Mouse (Mus musculus): Measurements from ENCODE around the gene Bend7. TPM values are rescaled to one million over a fixed set of nuclear protein-coding genes. Genes with fewer than 3 reads are reported as not detected.

Bend7 gene
- total RNA-seq, 1 experiment = 1.2 TPM

- Histone ChIP-seq H3K4me3 (ENCODE audit: insufficient read depth in 1 of 2, low read depth in 1 of 2, low read length in 2 of 2, poor library complexity in 1 of 2, severe bottlenecking in 1 of 2) (no peak overlapping the region), H3K36me3 (ENCODE audit: control insufficient read depth, insufficient read depth, low read length, poor library complexity, severe bottlenecking) (no peaks in the 10 kb centered on the region), H3K9me3 (ENCODE audit: control insufficient read depth, insufficient read depth, low read depth, low read length) (no peaks in the 10 kb centered on the region; the same call in 1 of the 2 replicates), H3K9ac (ENCODE audit: insufficient read depth, low read depth, low read length, poor library complexity, severe bottlenecking) (no peak overlapping the region), H3K27ac (ENCODE audit: insufficient read depth, low read depth, low read length, poor library complexity, severe bottlenecking) (no peak overlapping the region), H3K4me1 (ENCODE audit: control insufficient read depth in 2 of 2, insufficient read depth in 2 of 2, low read length in 2 of 2, poor library complexity in 1 of 2) (peaks cover 0 to 2% of the 10 kb centered on the region in 2 experiments; a peak in 1 of 4 replicates)
- no peak for DNase-seq (ENCODE audit: low read depth, low spot score)
- in situ Hi-C loops (cut with MboI; ENCODE audit: low sequenced_read_pairs in 2 of 2, unreplicated experiment in 2 of 2) = no loop called here
- no peak for TF ChIP-seq MAFK (IDR thresholded peaks at IDR 0.05; ENCODE audit: insufficient read depth, low read depth, low read length)
- no peak for TF ChIP-seq ZC3H11A (IDR thresholded peaks at IDR 0.05; ENCODE audit: borderline replicate concordance, low read depth, low read length)
- TF ChIP-seq HCFC1 (IDR thresholded peaks at IDR 0.05; ENCODE audit: borderline replicate concordance, insufficient read depth, low read length) = no peak
- no peak for TF ChIP-seq CHD2 (IDR thresholded peaks at IDR 0.05; ENCODE audit: low read depth, low read length)
- no peak for TF ChIP-seq ZNF384 (IDR thresholded peaks at IDR 0.05; ENCODE audit: low read depth, low read length)
These were observed 74.0 kb downstream of the Bend7 start for GRCm38 (mm10) chr2:4791646-4792045.

- TF ChIP-seq ZNF384 (IDR thresholded peaks at IDR 0.05; ENCODE audit: low read depth, low read length) (no peak), MAFK (IDR thresholded peaks at IDR 0.05; ENCODE audit: insufficient read depth, low read depth, low read length) (no peak), ZC3H11A (IDR thresholded peaks at IDR 0.05; ENCODE audit: borderline replicate concordance, low read depth, low read length) (no peak)
- in situ Hi-C loops (cut with MboI; ENCODE audit: low sequenced_read_pairs in 2 of 2, unreplicated experiment in 2 of 2) = no loop called here
- Histone ChIP-seq H3K9ac (ENCODE audit: insufficient read depth, low read depth, low read length, poor library complexity, severe bottlenecking) (no peak overlapping the region), H3K4me3 (ENCODE audit: insufficient read depth in 1 of 2, low read depth in 1 of 2, low read length in 2 of 2, poor library complexity in 1 of 2, severe bottlenecking in 1 of 2) (no peak overlapping the region), H3K36me3 (ENCODE audit: control insufficient read depth, insufficient read depth, low read length, poor library complexity, severe bottlenecking) (no peaks in the 10 kb centered on the region), H3K27ac (ENCODE audit: insufficient read depth, low read depth, low read length, poor library complexity, severe bottlenecking) (no peak overlapping the region), H3K4me1 (ENCODE audit: control insufficient read depth in 2 of 2, insufficient read depth in 2 of 2, low read length in 2 of 2, poor library complexity in 1 of 2) (peaks cover 0 to 2% of the 10 kb centered on the region in 2 experiments; a peak in 1 of 4 replicates), H3K9me3 (ENCODE audit: control insufficient read depth, insufficient read depth, low read depth, low read length) (no peaks in the 10 kb centered on the region; the same call in 1 of the 2 replicates)
- no peak for DNase-seq (ENCODE audit: low read depth, low spot score)
These were observed 74.9 kb downstream of the Bend7 start for GRCm38 (mm10) chr2:4792554-4792953.

DNA sequence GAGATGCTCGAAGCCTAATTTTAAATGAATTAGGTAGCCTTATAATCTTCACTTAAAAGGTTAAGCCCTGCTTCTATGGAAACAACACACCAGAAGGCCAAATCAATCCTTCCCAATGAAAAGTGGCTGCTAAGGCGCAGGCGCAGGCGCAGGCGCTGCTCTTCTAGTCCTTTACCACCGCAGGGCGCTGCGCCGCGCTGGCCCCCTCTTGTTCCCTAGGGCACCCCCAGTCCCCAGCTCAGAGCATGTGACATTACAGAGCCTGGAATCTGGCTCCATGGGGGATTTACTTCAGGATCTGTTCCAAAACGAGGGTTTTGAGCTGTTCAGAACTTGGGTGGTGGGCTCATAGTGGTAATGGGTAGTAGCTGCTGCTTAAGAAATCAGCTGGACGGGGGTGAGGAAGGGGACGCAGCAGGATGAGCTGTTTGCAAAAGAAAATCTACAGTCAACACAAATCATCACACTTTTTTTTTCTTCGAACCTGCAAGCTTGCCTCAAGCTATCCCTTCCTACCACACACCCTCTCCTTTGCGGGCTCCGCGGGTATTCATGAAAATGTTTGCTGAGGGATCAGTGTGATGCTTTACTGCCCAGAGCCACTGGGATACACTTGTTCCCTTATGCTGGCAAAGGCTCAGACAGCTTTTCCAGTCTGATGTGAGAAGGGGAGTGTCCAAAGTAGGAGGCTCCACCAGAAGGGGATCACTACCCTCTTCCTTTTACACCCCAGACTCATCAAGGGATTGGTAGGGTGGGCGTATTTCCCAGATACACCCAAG lies 85.0 kb downstream of the Bend7 start:
- in situ Hi-C loops (cut with MboI; ENCODE audit: low sequenced_read_pairs in 2 of 2, unreplicated experiment in 2 of 2) = no loop called here
- H3K9ac ChIP-seq (ENCODE audit: insufficient read depth, low read depth, low read length, poor library complexity, severe bottlenecking) = no peak overlapping the region
- DNase-seq (ENCODE audit: low read depth, low spot score) = no peak
- H3K9me3 ChIP-seq (ENCODE audit: control insufficient read depth, insufficient read depth, low read depth, low read length) = no peaks in the 10 kb centered on the region
- TF ChIP-seq ZC3H11A (IDR thresholded peaks at IDR 0.05; ENCODE audit: borderline replicate concordance, low read depth, low read length) (no peak), MAFK (IDR thresholded peaks at IDR 0.05; ENCODE audit: insufficient read depth, low read depth, low read length) (no peak), ZNF384 (IDR thresholded peaks at IDR 0.05; ENCODE audit: low read depth, low read length) (no peak), HCFC1 (IDR thresholded peaks at IDR 0.05; ENCODE audit: borderline replicate concordance, insufficient read depth, low read length) (no peak), CHD2 (IDR thresholded peaks at IDR 0.05; ENCODE audit: low read depth, low read length) (no peak)
- H3K36me3 ChIP-seq (ENCODE audit: control insufficient read depth, insufficient read depth, low read length, poor library complexity, severe bottlenecking) = no peaks in the 10 kb centered on the region
- H3K27ac ChIP-seq (ENCODE audit: insufficient read depth, low read depth, low read length, poor library complexity, severe bottlenecking) = no peak overlapping the region
- H3K4me3 ChIP-seq (ENCODE audit: insufficient read depth in 1 of 2, low read depth in 1 of 2, low read length in 2 of 2, poor library complexity in 1 of 2, severe bottlenecking in 1 of 2) = no peak overlapping the region
- H3K4me1 ChIP-seq (ENCODE audit: control insufficient read depth in 2 of 2, insufficient read depth in 2 of 2, low read length in 2 of 2, poor library complexity in 1 of 2) = no peaks in the 10 kb centered on the region

- no peaks in the 10 kb centered on the region for H3K9me3 ChIP-seq (ENCODE audit: control insufficient read depth, insufficient read depth, low read depth, low read length)
- no peaks in the 10 kb centered on the region for H3K36me3 ChIP-seq (ENCODE audit: control insufficient read depth, insufficient read depth, low read length, poor library complexity, severe bottlenecking)
- no peak overlapping the region for H3K27ac ChIP-seq (ENCODE audit: insufficient read depth, low read depth, low read length, poor library complexity, severe bottlenecking)
- DNase-seq (ENCODE audit: low read depth, low spot score) = peak; percentile 15
- TF ChIP-seq ZNF384 (IDR thresholded peaks at IDR 0.05; ENCODE audit: low read depth, low read length) (no peak), MAFK (IDR thresholded peaks at IDR 0.05; ENCODE audit: insufficient read depth, low read depth, low read length) (no peak), CHD2 (IDR thresholded peaks at IDR 0.05; ENCODE audit: low read depth, low read length) (no peak), ZC3H11A (IDR thresholded peaks at IDR 0.05; ENCODE audit: borderline replicate concordance, low read depth, low read length) (no peak), HCFC1 (IDR thresholded peaks at IDR 0.05; ENCODE audit: borderline replicate concordance, insufficient read depth, low read length) (no peak)
- in situ Hi-C loops (cut with MboI; ENCODE audit: low sequenced_read_pairs in 2 of 2, unreplicated experiment in 2 of 2) = no loop called here
- peaks cover 2 to 5% of the 10 kb centered on the region in 2 experiments; a peak in 1 of 4 replicates for H3K4me1 ChIP-seq (ENCODE audit: control insufficient read depth in 2 of 2, insufficient read depth in 2 of 2, low read length in 2 of 2, poor library complexity in 1 of 2)
- no peak overlapping the region for H3K9ac ChIP-seq (ENCODE audit: insufficient read depth, low read depth, low read length, poor library complexity, severe bottlenecking)
- H3K4me3 ChIP-seq (ENCODE audit: insufficient read depth in 1 of 2, low read depth in 1 of 2, low read length in 2 of 2, poor library complexity in 1 of 2, severe bottlenecking in 1 of 2) = 0 out of 4 replicates have a peak overlapping the region, but pooled peaks of 1 of the 2 experiments have one; percentile 46
These were observed 98.7 kb downstream of the Bend7 start for GRCm38 (mm10) chr2:4816308-4816707.
